Mouse (Mus musculus) NIH3T3 (cell line): ENCODE results near the gene Six1.
A peak's percentile ranks its signal among the peaks of the same experiment; 100 is the strongest.
"Not testable (repeated sequence)": the region's sequence is repeated elsewhere in the genome, so short reads cannot be mapped to it uniquely, and the experiment has no call there.

Experiments
- DNase-seq: peaks from one replicate; pipeline ENCODE4 v3.0.0-alpha.2; 2012; ENCODE audit warnings: low read depth

The Six1 gene

GRCm38 (mm10) chr12:73053668-73054241, at the start of gene Six1:
Six1 (minus strand) TSS chr12:73053887.
- DNase-seq, result peak; percentile 94

DNA sequence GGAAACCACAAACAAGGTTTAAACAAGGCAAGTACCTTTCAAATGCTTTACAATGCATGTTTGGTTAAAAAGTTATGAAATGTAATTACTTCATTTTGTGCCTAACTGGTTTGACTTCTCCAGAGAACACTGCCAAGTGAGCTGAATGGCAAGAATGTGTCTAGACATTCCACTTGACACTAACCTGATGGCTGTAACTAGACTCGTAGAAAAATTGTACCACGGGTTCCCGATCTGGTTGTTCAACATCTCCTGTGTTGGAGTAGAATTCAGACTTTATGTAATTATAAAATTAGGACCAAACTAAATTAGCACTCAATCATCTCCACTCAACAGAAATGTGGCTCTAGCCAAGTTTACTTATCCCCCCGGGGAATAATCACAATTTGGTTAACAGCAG, 44.9 kb upstream of the Six1 start:
- no peak for DNase-seq

DNA sequence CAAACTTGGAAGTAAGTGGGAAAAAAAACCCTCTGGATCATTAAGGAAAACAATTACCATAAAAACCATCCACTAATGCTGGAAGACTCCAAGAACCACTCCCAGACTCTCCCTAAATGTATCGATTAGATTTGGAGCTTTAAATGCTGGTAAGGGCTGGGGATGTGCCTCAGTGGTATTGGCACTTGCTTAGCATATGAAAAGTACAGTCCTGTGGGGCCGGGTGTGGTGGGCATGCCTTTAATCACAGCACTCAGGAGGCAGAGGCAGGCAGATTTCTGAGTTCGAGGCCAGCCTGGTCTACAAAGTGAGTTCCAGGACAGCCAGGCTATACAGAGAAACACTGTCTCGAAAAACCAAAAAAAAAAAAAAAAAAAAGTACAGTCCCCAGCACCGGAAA, 42.5 kb upstream of the Six1 start:
- not testable (repeated sequence) for DNase-seq

GRCm38 (mm10) chr12:73094605-73095004, 40.9 kb upstream of the Six1 start:
- no peak for DNase-seq

GRCm38 (mm10) chr12:73094189-73094588, 40.5 kb upstream of the Six1 start:
- no peak for DNase-seq

GRCm38 (mm10) chr12:73090672-73091335, 37.1 kb upstream of the Six1 start:
- DNase-seq, result no peak

DNA sequence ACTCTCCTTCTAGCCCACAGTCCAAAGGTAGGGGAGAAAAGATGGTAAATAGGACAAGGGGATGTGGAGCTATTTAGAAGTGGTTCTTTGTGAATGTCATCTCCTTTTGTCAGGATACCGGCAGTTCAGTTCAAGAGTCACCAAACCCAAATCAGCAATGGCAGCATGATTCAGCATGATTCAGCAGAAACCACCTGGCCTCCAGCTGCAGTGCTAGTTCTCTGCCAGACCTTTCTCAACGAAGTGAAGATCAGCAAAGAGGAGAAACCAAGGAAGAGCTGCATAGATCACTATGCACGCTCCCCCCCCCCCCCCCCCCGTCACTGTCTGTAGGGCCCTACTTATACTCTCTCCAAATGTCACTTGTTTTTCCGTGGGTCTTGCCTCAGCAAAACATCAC, 35.2 kb upstream of the Six1 start:
- peak; percentile 56 for DNase-seq

- DNase-seq, result peak; percentile 29
Observed at GRCm38 (mm10) chr12:73088500-73088899, 34.8 kb upstream of the Six1 start.

- DNase-seq, result no peak
Observed at GRCm38 (mm10) chr12:73087086-73087485, 33.4 kb upstream of the Six1 start.

GRCm38 (mm10) chr12:73085739-73086630, 32.3 kb upstream of the Six1 start:
- DNase-seq, result no peak

GRCm38 (mm10) chr12:73083773-73084172, 30.1 kb upstream of the Six1 start:
- no peak for DNase-seq

- not testable (repeated sequence) for DNase-seq
Observed at GRCm38 (mm10) chr12:73081828-73082227, 28.1 kb upstream of the Six1 start.

DNA sequence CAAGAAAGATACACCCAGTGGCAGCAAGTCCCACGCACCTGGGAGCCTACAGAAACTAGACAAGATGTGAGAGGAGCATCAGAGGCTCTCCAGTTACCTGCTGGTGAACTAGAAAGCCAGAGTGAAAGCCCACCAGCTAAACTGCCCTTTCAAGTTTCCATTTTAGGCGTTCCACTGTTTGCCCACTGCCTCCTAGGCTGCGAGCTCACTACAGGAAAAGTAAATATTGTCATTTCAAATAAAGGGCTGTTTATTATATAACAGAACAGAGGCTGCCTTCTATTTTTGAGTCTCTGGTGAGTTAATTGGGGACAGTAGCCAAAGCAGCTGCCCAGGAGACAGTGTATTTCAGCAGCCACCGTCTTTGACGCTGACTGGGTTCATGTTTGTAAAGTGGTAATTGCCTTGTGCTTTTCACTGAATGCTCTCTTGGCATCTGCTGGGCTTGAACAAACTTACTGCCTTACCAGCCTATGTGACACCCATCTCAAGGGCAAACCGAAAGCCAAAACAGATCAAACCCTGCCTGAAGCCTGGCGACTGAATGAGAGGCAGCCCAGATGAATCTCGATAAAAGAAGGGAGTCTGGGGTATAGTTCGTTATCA, 7.2 kb upstream of the Six1 start:
- no peak for DNase-seq

GRCm38 (mm10) chr12:73057492-73057891, 3.8 kb upstream of the Six1 start:
- DNase-seq, result no peak

DNA sequence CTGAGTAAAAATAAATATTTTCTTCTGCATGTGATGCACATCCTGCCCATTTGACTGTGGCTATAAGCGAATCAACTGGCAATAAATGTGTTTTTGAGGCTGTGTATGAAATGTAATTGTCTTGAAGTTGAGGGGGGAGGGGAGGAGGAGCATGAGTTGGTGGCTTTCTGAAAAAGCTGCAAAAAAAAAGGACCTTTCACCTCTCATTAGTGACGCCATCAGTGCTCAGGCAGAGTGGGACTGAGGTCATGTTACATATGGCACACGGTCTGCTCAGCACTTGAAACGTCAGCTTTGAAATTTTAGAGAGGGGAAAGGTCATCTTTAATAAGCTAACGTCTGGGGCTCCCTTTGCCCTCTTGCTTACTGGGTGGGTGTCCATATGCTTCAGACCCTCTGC, 1.8 kb upstream of the Six1 start:
- DNase-seq, result no peak

DNA sequence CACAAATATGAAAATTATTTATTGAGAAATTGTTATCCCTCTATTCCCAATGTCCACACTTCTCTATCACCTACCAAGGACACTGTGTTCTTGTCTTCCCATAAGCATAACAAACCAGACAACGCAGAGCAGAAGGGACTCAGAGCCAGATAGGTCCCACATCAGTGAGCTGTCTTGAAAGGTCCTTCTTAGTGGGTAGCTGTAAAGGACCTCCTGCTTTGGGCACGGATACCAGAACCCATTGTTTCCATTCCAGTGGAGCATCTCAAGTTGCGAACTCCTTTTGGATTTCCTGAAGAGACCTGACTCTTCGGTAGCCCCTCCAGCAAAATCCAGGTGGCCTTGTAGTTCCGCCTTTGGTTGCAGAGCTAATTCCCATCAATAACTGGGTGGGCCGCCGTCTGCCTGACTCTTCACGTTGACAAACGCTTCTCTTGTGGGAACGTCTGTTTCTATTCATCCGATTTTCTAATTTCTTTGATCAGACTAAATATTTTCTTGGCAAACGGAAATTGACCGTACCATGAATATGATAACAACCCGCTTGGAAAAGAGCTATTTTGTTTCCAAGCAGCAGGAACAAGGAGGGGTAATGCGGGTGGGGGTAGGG, 994 bp upstream of the Six1 start:
- no peak for DNase-seq

GRCm38 (mm10) chr12:73052651-73053591, 766 bp downstream of the Six1 start:
- DNase-seq, result peak; percentile 45

- DNase-seq, result no peak
Observed at GRCm38 (mm10) chr12:73052036-73052650, 1.5 kb downstream of the Six1 start.

DNA sequence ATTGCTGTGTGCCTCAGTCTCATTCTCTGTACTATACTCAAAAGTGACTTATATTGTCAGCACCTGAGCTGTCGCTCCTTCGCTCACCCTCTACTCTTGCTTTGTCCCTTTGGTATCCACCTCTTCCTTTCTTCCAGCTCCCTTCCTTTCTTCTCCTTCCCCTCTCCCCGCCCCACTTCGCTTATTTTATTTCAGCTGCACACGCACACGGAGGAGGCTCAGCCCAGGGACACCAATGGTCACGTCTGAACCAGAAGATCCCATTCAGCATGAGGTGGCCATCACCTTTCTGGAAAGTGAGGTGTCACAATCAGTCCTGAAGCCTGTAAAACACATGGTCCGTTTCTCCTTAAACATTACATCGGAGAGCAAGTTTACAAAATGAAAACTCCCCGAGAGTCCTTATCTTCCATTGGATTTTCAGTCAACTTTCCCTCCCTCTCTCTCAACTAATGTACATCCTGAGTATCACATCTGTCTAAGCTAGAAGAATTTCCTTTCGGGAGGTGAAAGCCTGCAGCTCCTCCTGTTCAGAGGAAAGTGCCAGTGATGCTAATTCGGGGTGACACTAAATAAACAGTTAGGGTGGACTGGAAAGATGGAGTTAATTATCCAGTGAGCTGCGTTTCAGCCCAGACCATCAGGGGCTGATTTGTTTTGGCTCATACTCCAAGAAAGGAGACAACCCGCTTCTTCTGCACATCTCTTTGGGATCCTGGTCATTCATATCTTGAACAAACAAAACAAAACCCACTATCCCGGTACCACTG, 2.7 kb downstream of the Six1 start:
- peak; percentile 84 for DNase-seq

- DNase-seq, result no peak
Observed at GRCm38 (mm10) chr12:73050305-73050704, 3.4 kb downstream of the Six1 start.
